Mouse (Mus musculus) cerebellum, adult 2 months (tissue): ENCODE results near the gene Srsf3.

Experiments
- CTCF ChIP-seq: fragments of 200-500 bp; IDR thresholded peaks from 2 replicates; pipeline ENCODE4 v1.5.1; 2011; ENCODE audit warnings: low read depth, mild to moderate bottlenecking, control low read depth, low read length, moderate library complexity, borderline replicate concordance; ENCODE audit not compliant: insufficient read depth
- POLR2A ChIP-seq: fragments of 200-500 bp; IDR thresholded peaks from 2 replicates; pipeline ENCODE4 v1.6.1; 2011; ENCODE audit warnings: low read length, control low read depth, borderline replicate concordance; ENCODE audit not compliant: insufficient read depth

DNA sequence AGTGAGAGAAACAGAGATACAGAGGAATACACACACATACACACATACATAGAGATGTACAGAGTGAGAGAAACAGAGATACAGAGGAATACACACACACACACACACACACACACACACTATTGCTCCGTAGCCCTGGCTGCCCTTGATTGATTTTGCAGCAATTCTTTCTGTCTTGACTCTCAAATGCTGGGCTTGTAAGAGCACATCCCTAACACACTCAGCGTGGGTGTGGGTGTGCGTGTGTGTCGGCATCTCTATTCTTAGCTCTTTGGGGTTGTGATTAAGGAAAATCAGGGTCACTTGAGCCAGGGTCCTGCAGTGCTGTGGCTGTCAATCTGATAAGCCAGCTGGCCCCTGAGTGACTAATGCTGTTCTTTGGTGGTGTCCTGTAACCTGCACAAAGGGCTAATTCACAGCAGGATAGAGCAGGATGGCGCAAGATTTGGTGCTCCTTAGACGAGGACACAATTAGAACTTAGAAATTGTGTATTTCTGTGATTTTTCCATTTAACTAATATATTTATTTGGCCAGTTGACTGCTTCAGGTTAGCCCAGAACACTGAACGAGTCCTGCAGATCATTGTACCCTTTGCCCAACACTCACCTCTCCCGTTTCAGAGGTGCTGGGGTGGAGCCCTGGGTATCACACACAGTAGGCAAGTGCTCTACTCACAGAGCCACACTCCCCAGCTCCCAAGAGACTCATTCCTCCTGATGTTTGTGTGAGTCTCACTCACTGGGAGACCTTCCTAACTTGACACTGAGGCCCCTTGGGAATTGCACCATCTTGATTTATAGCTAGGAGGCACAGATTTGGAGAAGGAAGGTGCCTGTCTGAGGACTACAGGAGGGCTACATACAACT is 30.9 kb downstream of the Srsf3 start:
- TF ChIP-seq CTCF (no peak), POLR2A (no peak)
